22 mouse cellular contexts compared by ENCODE assay signal in genomic region chr4:30608858-30609257, GRCm38 (mm10).
DNase-seq lines count a peak whose midpoint lies in the region; ATAC-seq lines count a peak whose summit lies in the region.
"Had no signal": no experiment of that assay in that cellular context is flagged by ENCODE, and none has a peak within 500 bp of the region (broad histone marks: within the 10 kb centered on the region; RNA-seq: fewer than 3 reads in every experiment).

No protein-coding gene starts in this region.

- no peaks in the 10 kb centered on the region for H3K27me3 ChIP-seq in forebrain, embryonic 11.5 days (ENCODE audit: control insufficient read depth, insufficient read depth, low read length)
- H3K27me3 ChIP-seq in forebrain, embryonic 16.5 days (replicated peaks; ENCODE audit: control insufficient read depth, insufficient read depth, low read length): no peaks in the 10 kb centered on the region
- H3K27me3 ChIP-seq in midbrain, embryonic 10.5 days (ENCODE audit: low read depth, poor library complexity, severe bottlenecking): no peaks in the 10 kb centered on the region
- H3K27me3 ChIP-seq in midbrain, embryonic 16.5 days (ENCODE audit: control insufficient read depth, insufficient read depth, low read depth, low read length): no peaks in the 10 kb centered on the region
- no peaks in the 10 kb centered on the region for H3K27me3 ChIP-seq in embryonic facial prominence, embryonic 10.5 days (replicated peaks; ENCODE audit: low read depth, poor library complexity, severe bottlenecking)
- no peaks in the 10 kb centered on the region for H3K27me3 ChIP-seq in heart, embryonic 11.5 days (ENCODE audit: control insufficient read depth, insufficient read depth, low read length)
- H3K27me3 ChIP-seq: neural tube, embryonic 13.5 days had no signal

- H3K9ac ChIP-seq in forebrain, embryonic 11.5 days (ENCODE audit: low read length): no peak overlapping the region
- H3K9ac ChIP-seq in forebrain, embryonic 16.5 days (replicated peaks; ENCODE audit: low read depth, low read length): no peak overlapping the region
- H3K9ac ChIP-seq in midbrain, embryonic 16.5 days (ENCODE audit: low read depth, low read length): no peak overlapping the region
- no peak overlapping the region for H3K9ac ChIP-seq in heart, embryonic 11.5 days (ENCODE audit: low read depth, low read length)
- H3K9ac ChIP-seq: neural tube, embryonic 13.5 days had no signal

- no peaks in the 10 kb centered on the region for H3K36me3 ChIP-seq in forebrain, embryonic 11.5 days (ENCODE audit: control insufficient read depth, insufficient read depth, low read length)
- H3K36me3 ChIP-seq in forebrain, embryonic 16.5 days (ENCODE audit: control insufficient read depth, insufficient read depth): no peaks in the 10 kb centered on the region
- no peaks in the 10 kb centered on the region for H3K36me3 ChIP-seq in midbrain, embryonic 10.5 days
- H3K36me3 ChIP-seq in midbrain, embryonic 16.5 days (ENCODE audit: control insufficient read depth, insufficient read depth, low read length): no peaks in the 10 kb centered on the region
- H3K36me3 ChIP-seq in embryonic facial prominence, embryonic 10.5 days (replicated peaks): no peaks in the 10 kb centered on the region
- H3K36me3 ChIP-seq in heart, embryonic 11.5 days (ENCODE audit: control insufficient read depth, insufficient read depth, low read length): no peaks in the 10 kb centered on the region
- H3K36me3 ChIP-seq: neural tube, embryonic 13.5 days had no signal

- H3K4me3 ChIP-seq in forebrain, embryonic 11.5 days (ENCODE audit: low read depth, low read length): no peak overlapping the region
- H3K4me3 ChIP-seq in forebrain, embryonic 16.5 days (replicated peaks; ENCODE audit: low read length): no peak overlapping the region
- no peak overlapping the region for H3K4me3 ChIP-seq in midbrain, embryonic 10.5 days
- H3K4me3 ChIP-seq in midbrain, embryonic 16.5 days (ENCODE audit: low read depth, low read length): no peak overlapping the region
- H3K4me3 ChIP-seq in embryonic facial prominence, embryonic 10.5 days: no peak overlapping the region
- H3K4me3 ChIP-seq in heart, embryonic 11.5 days (ENCODE audit: low read depth, low read length): no peak overlapping the region
- H3K4me3 ChIP-seq: heart, adult 2 months; layer of hippocampus, adult 2 months; myocyte; neural tube, embryonic 13.5 days had no signal

- H3K27ac ChIP-seq in forebrain, embryonic 11.5 days (ENCODE audit: low read depth, low read length): no peak overlapping the region
- H3K27ac ChIP-seq in forebrain, embryonic 16.5 days (ENCODE audit: low read length): no peak overlapping the region
- H3K27ac ChIP-seq in midbrain, embryonic 10.5 days (replicated peaks): peak overlapping the region; percentile 50
- H3K27ac ChIP-seq in midbrain, embryonic 16.5 days (ENCODE audit: low read length): no peak overlapping the region
- 0 out of 2 replicates have a peak overlapping the region, but pooled peaks have one; percentile 24 for H3K27ac ChIP-seq in embryonic facial prominence, embryonic 10.5 days (replicated peaks)
- no peak overlapping the region for H3K27ac ChIP-seq in heart, embryonic 11.5 days (ENCODE audit: low read depth, low read length)
- H3K27ac ChIP-seq: heart, adult 2 months; layer of hippocampus, adult 2 months; neural tube, embryonic 13.5 days; stomach, postnatal 0 days had no signal

- H3K4me2 ChIP-seq in forebrain, embryonic 11.5 days (ENCODE audit: low read depth, low read length, severe bottlenecking): no peak overlapping the region
- no peak overlapping the region for H3K4me2 ChIP-seq in forebrain, embryonic 16.5 days (ENCODE audit: low read length)
- H3K4me2 ChIP-seq in midbrain, embryonic 16.5 days (ENCODE audit: low read length): no peak overlapping the region
- no peak overlapping the region for H3K4me2 ChIP-seq in heart, embryonic 11.5 days
- H3K4me2 ChIP-seq: neural tube, embryonic 13.5 days had no signal

- DNase-seq in forebrain, embryonic 11.5 days (ENCODE audit: low spot score): no peak
- DNase-seq in midbrain, embryonic 10.5 days (ENCODE audit: low spot score): peak; percentile 48
- DNase-seq in embryonic facial prominence, embryonic 10.5 days (ENCODE audit: low spot score): peak; percentile 21
- no peak for DNase-seq in gastrocnemius, postnatal 25 days
- DNase-seq: adrenal gland, postnatal 25 days; cerebellum, adult 9-11 months; gastrocnemius, postnatal 36 days; heart, adult 2 months; kidney, adult 9 months; kidney, postnatal 14 days; lung, postnatal 4 days; thymus, adult 2 months; thymus, postnatal 4 days had no signal

- peak; percentile 52; the same call in 1 of the 2 replicates for ATAC-seq in forebrain, embryonic 11.5 days (replicated peaks; ENCODE audit: low FRiP score)
- no peak for ATAC-seq in forebrain, embryonic 16.5 days
- no peak for ATAC-seq in midbrain, embryonic 16.5 days
- ATAC-seq in heart, embryonic 11.5 days (replicated peaks; ENCODE audit: insufficient number of reproducible peaks, low FRiP score, low TSS enrichment): no peak
- ATAC-seq: hindbrain, embryonic 16.5 days; intestine, embryonic 16.5 days had no signal

- 19% methylated on average over 3 of the region's 3 CpGs for whole genome bisulfite sequencing in forebrain, embryonic 11.5 days
- WGBS in forebrain, embryonic 16.5 days: 18% methylated on average over 3 of the region's 3 CpGs
- 20% methylated on average over 3 of the region's 3 CpGs for WGBS in midbrain, embryonic 10.5 days
- WGBS in midbrain, embryonic 16.5 days: 7% methylated on average over 3 of the region's 3 CpGs
- 44% methylated on average over 3 of the region's 3 CpGs for WGBS in embryonic facial prominence, embryonic 10.5 days
- 53% methylated on average over 3 of the region's 3 CpGs for WGBS in heart, embryonic 11.5 days (ENCODE audit: insufficient replicate concordance)

- H3K9me3 ChIP-seq in forebrain, embryonic 11.5 days (ENCODE audit: control insufficient read depth, low read length): no peaks in the 10 kb centered on the region
- no peaks in the 10 kb centered on the region for H3K9me3 ChIP-seq in forebrain, embryonic 16.5 days (ENCODE audit: control insufficient read depth, low read length)
- no peaks in the 10 kb centered on the region for H3K9me3 ChIP-seq in midbrain, embryonic 10.5 days (replicated peaks)
- no peaks in the 10 kb centered on the region for H3K9me3 ChIP-seq in midbrain, embryonic 16.5 days (replicated peaks; ENCODE audit: control insufficient read depth, low read length, poor library complexity, severe bottlenecking)
- H3K9me3 ChIP-seq in embryonic facial prominence, embryonic 10.5 days: no peaks in the 10 kb centered on the region
- H3K9me3 ChIP-seq in heart, embryonic 11.5 days (replicated peaks; ENCODE audit: control insufficient read depth, low read length): no peaks in the 10 kb centered on the region
- H3K9me3 ChIP-seq: neural tube, embryonic 13.5 days had no signal

- no peaks in the 10 kb centered on the region for H3K4me1 ChIP-seq in forebrain, embryonic 11.5 days (replicated peaks; ENCODE audit: control insufficient read depth, insufficient read depth, low read length)
- H3K4me1 ChIP-seq in forebrain, embryonic 16.5 days (replicated peaks; ENCODE audit: control insufficient read depth, insufficient read depth, low read length): no peaks in the 10 kb centered on the region
- H3K4me1 ChIP-seq in midbrain, embryonic 10.5 days: peaks cover 15% of the 10 kb centered on the region
- no peaks in the 10 kb centered on the region for H3K4me1 ChIP-seq in midbrain, embryonic 16.5 days (ENCODE audit: control insufficient read depth, insufficient read depth, low read length)
- peaks cover 3% of the 10 kb centered on the region; the same call in 1 of the 2 replicates for H3K4me1 ChIP-seq in embryonic facial prominence, embryonic 10.5 days
- H3K4me1 ChIP-seq in heart, embryonic 11.5 days (ENCODE audit: control insufficient read depth, insufficient read depth, low read length): no peaks in the 10 kb centered on the region
- H3K4me1 ChIP-seq: neural tube, embryonic 13.5 days had no signal

Comparison
In these comparisons a context has a peak if more than half of its experiments do, and no peak if none do; other contexts are left out.
1. H3K27ac ChIP-seq: peak in midbrain, embryonic 10.5 days (single experiment) and embryonic facial prominence, embryonic 10.5 days (single experiment); none in forebrain, embryonic 11.5 days (single experiment), forebrain, embryonic 16.5 days (single experiment), midbrain, embryonic 16.5 days (single experiment) and heart, embryonic 11.5 days (single experiment).
2. DNase-seq: peak in midbrain, embryonic 10.5 days (single experiment) and embryonic facial prominence, embryonic 10.5 days (single experiment); none in forebrain, embryonic 11.5 days (single experiment) and gastrocnemius, postnatal 25 days (single experiment).